Mouse (Mus musculus) intestine, postnatal 0 days (tissue): ENCODE measurements around the gene Sept14. TPM values are rescaled to one million over a fixed set of nuclear protein-coding genes. Genes with fewer than 3 reads are reported as not detected.

Source experiments
- ATAC-seq: fragments of 200-750 bp; cut with Nextera tagmentation; 2 replicates; pipeline ENCODE4 v1.8.0; 2017; ENCODE audit warnings: mild to moderate bottlenecking, moderate TSS enrichment, moderate library complexity
- H3K27ac ChIP-seq: fragments of 300-500 bp; sonication (generic); 2 replicates; pipeline ENCODE4 v1.5.1; 2014; ENCODE audit warnings: mild to moderate bottlenecking, low read depth, low read length, moderate library complexity
- H3K27me3 ChIP-seq: fragments of 300-500 bp; sonication (generic); replicated peaks from 2 replicates; pipeline ENCODE4 v1.6.1; 2014; ENCODE audit warnings: low read length, mixed read lengths; ENCODE audit not compliant: control insufficient read depth, insufficient read depth
- H3K36me3 ChIP-seq: fragments of 300-500 bp; sonication (generic); 2 replicates; pipeline ENCODE4 v1.6.1; 2014; ENCODE audit warnings: mild to moderate bottlenecking, moderate library complexity; ENCODE audit not compliant: control insufficient read depth, insufficient read depth
- H3K4me1 ChIP-seq: fragments of 300-500 bp; sonication (generic); replicated peaks from 2 replicates; pipeline ENCODE4 v1.6.1; 2014; ENCODE audit warnings: antibody characterized with exemption, low read length, mixed read lengths; ENCODE audit not compliant: control insufficient read depth, insufficient read depth
- H3K4me2 ChIP-seq: fragments of 300-500 bp; sonication (generic); replicated peaks from 2 replicates; pipeline ENCODE4 v1.6.1; 2014; ENCODE audit warnings: low read depth, mild to moderate bottlenecking, moderate library complexity
- H3K4me3 ChIP-seq: fragments of 300-500 bp; sonication (generic); 2 replicates; pipeline ENCODE4 v1.5.1; 2014; ENCODE audit warnings: low read depth, low read length
- H3K9ac ChIP-seq: fragments of 300-500 bp; sonication (generic); 2 replicates; pipeline ENCODE4 v1.6.1; 2014; ENCODE audit warnings: mild to moderate bottlenecking, low read depth, low read length
- H3K9me3 ChIP-seq: fragments of 300-500 bp; sonication (generic); 2 replicates; pipeline ENCODE4 v1.6.1; 2016; ENCODE audit warnings: mixed run types; ENCODE audit not compliant: control insufficient read depth
- CTCF ChIP-seq: sonication (generic); IDR thresholded peaks from 2 replicates; pipeline ENCODE4 v1.5.1; 2016; ENCODE audit warnings: low read depth, mild to moderate bottlenecking, control low read depth, antibody characterized with exemption, moderate library complexity
- WGBS: fragments of 180-500 bp; shearing (Covaris S2); extraction: QIAGEN DNeasy Blood & Tissue Kit; methylation state at CpG from one replicate; pipeline ENCODE4 v1.1.7; 2014; 5-methylcytosine and 5-hydroxymethylcytosine counted together
- polyA plus RNA-seq: library from polyadenylated mRNA; unstranded; fragments of >200 nt; fragmentation: Nextera tagmentation; extraction: Ambion mirVana; gene quantifications from 2 replicates; pipeline ENCODE4 v1.2.1, GENCODE M21; 2015

The Sept14 gene
- polyA plus RNA-seq, 1 experiment from 2014 or later = not detected

DNA sequence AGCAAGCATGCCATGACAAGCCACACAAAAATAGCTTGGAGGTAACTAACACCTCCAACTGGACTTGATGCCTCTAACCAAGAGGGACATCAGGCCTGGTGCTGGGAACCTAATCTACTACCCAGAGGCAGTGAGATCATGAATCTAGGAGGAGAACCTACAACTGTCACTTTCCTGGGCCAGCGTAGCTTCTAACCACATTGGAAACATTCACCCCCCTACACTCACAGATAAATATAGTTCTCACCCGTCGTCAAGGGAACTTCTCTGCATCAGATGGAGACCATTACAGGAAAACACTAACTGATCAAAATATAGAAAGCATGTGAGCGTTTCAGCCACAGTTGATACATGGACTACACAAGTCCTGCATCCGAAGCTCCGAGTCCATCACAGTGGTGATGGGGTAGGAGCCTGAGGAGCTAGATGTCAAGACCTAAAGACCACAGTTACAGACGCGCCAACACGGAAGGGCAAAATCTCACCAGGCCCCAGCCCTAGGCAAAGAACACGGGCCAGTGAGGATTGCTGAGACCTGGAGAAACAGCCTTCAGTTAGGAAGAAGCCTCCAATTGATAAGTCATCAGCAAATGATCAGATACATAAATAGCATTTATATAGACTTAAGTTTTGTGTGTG lies 41.9 kb downstream of the Sept14 start:
- no peak overlapping the region for H3K27ac ChIP-seq
- H3K4me3 ChIP-seq = no peak overlapping the region
- TF ChIP-seq CTCF = no peak
- H3K27me3 ChIP-seq = no peaks in the 10 kb centered on the region
- H3K4me2 ChIP-seq = no peak overlapping the region
- WGBS = 92% methylated on average over 10 of the region's 10 CpGs
- H3K36me3 ChIP-seq = no peaks in the 10 kb centered on the region
- no peaks in the 10 kb centered on the region for H3K9me3 ChIP-seq
- ATAC-seq = no peak
- H3K9ac ChIP-seq = no peak overlapping the region
- H3K4me1 ChIP-seq = no peaks in the 10 kb centered on the region

DNA sequence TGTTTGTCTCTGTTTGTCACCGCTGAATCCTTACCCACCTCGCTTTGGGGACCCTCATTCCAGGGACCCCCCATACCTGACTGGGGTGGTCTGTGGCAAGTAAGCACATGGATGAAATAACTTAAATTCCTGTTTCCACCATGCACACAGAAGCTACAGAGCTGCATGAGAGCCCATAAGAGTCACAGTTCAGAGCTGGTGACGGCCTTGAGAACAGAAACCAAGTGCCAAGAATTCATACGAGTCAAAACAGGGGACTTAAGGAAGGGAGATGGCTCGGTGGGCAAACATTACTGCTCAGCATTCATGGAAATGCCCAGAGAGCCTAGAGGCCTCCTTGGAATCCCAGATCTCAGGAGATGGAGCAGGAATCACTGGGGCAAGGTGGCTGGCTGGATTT lies 44.2 kb downstream of the Sept14 start:
- Histone ChIP-seq H3K4me1 (no peaks in the 10 kb centered on the region), H3K27ac (no peak overlapping the region), H3K4me2 (no peak overlapping the region), H3K9ac (no peak overlapping the region), H3K9me3 (no peaks in the 10 kb centered on the region), H3K36me3 (peaks cover 10% of the 10 kb centered on the region; the same call in 1 of the 2 replicates), H3K4me3 (no peak overlapping the region), H3K27me3 (no peaks in the 10 kb centered on the region)
- TF ChIP-seq CTCF = no peak
- 86% methylated on average over 5 of the region's 5 CpGs for WGBS
- ATAC-seq = no peak

GRCm38 (mm10) chr5:129657931-129658330 lies 50.4 kb downstream of the Sept14 start:
- no peaks in the 10 kb centered on the region for H3K27me3 ChIP-seq
- peaks cover 28% of the 10 kb centered on the region for H3K36me3 ChIP-seq
- H3K9ac ChIP-seq = no peak overlapping the region
- H3K4me2 ChIP-seq = no peak overlapping the region
- no peak overlapping the region for H3K4me3 ChIP-seq
- H3K4me1 ChIP-seq = no peaks in the 10 kb centered on the region
- H3K27ac ChIP-seq = no peak overlapping the region
- WGBS = 94% methylated on average over 15 of the region's 15 CpGs
- no peaks in the 10 kb centered on the region for H3K9me3 ChIP-seq
- TF ChIP-seq CTCF = no peak
- ATAC-seq = no peak

GRCm38 (mm10) chr5:129657016-129657415 lies 51.3 kb downstream of the Sept14 start:
- Histone ChIP-seq H3K27me3 (no peaks in the 10 kb centered on the region), H3K36me3 (peaks cover 28% of the 10 kb centered on the region), H3K27ac (no peak overlapping the region), H3K9me3 (no peaks in the 10 kb centered on the region), H3K4me2 (no peak overlapping the region), H3K9ac (no peak overlapping the region), H3K4me1 (no peaks in the 10 kb centered on the region), H3K4me3 (no peak overlapping the region)
- WGBS = 98% methylated on average over 10 of the region's 10 CpGs
- no peak for ATAC-seq
- TF ChIP-seq CTCF = no peak

DNA sequence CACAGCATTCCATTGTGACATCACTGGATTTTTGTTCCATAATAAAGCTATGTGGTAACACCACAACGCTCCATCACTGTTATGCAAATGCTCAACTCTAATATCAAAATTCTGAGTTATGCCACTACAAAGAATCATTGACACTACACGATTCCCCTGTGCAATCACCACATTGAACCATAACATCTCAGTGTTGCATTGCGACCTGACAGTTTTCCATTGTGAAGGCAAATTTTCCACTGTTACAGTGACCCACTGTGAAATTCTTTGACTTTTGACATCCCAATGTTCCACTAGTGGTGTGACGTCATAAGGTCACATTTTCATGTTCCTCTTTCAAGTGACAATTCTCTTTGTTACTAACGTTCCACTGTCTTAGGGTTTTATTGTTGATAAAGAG lies 57.5 kb downstream of the Sept14 start:
- H3K27me3 ChIP-seq = no peaks in the 10 kb centered on the region
- TF ChIP-seq CTCF = no peak
- H3K4me1 ChIP-seq = no peaks in the 10 kb centered on the region
- no peak for ATAC-seq
- 92% methylated on average over 5 of the region's 5 CpGs for WGBS
- H3K36me3 ChIP-seq = no peaks in the 10 kb centered on the region
- H3K27ac ChIP-seq = no peak overlapping the region
- H3K4me3 ChIP-seq = no peak overlapping the region
- H3K4me2 ChIP-seq = no peak overlapping the region
- H3K9ac ChIP-seq = no peak overlapping the region
- H3K9me3 ChIP-seq = no peaks in the 10 kb centered on the region

Other genes with a start within 250 kb of the Sept14 start
- gene Sfswap, start 207.3 kb downstream of the Sept14 start, polyA plus RNA-seq = 19.4 and 19.8 TPM in 2 replicates
- 2.6 and 2.9 TPM in 2 replicates for gene Mmp17, start 124.3 kb downstream of the Sept14 start, polyA plus RNA-seq
- 0.93 and 1.0 TPM in 2 replicates for gene Zfp11, start 38.4 kb downstream of the Sept14 start, polyA plus RNA-seq
- 109 and 115 TPM in 2 replicates for gene Mrps17, start 7.0 kb upstream of the Sept14 start, polyA plus RNA-seq
- gene Nipsnap2, start 16.6 kb upstream of the Sept14 start, polyA plus RNA-seq = 51.0 and 51.2 TPM in 2 replicates
- gene Psph, start 78.9 kb upstream of the Sept14 start, polyA plus RNA-seq = 22.2 and 23.6 TPM in 2 replicates
- 14.6 and 15.1 TPM in 2 replicates for gene Sumf2, start 138.5 kb upstream of the Sept14 start, polyA plus RNA-seq
- 1,534 and 1,607 TPM in 2 replicates for gene Chchd2, start 179.0 kb upstream of the Sept14 start, polyA plus RNA-seq
- gene Zbed5, start 187.2 kb upstream of the Sept14 start, polyA plus RNA-seq = 1.8 and 2.4 TPM in 2 replicates
- not detected in 2 replicates for gene Phkg1, start 190.0 kb upstream of the Sept14 start, polyA plus RNA-seq
- 3.3 and 3.8 TPM in 2 replicates for gene Nupr1l, start 200.0 kb upstream of the Sept14 start, polyA plus RNA-seq
- 84.7 and 92.1 TPM in 2 replicates for gene Vkorc1l1, start 233.5 kb upstream of the Sept14 start, polyA plus RNA-seq